Mouse (Mus musculus): ENCODE results near the gene Cdk14. TPM values are rescaled to one million over a fixed set of nuclear protein-coding genes. Genes with fewer than 3 reads are reported as not detected.

The Cdk14 gene
- polyA plus RNA-seq (2012; rRNA removed) = 0.74 and 0.82 TPM in 2 replicates

GRCm38 (mm10) chr5:5419992-5420455 is at the start of gene Cdk14:
Gene Cdk14, minus strand, starts transcription at chr5:5420312.

GRCm38 (mm10) chr5:4757902-4758301 is 662.2 kb downstream of the Cdk14 start, which contains the start of gene Fzd1:
Gene Fzd1, minus strand, starts transcription at chr5:4758035.

Other genes with a start within 250 kb of the Cdk14 start
- gene 1700015F17Rik, start 58.8 kb upstream of the Cdk14 start, polyA plus RNA-seq (2012; rRNA removed) = not detected in 2 replicates
- 5.4 and 6.4 TPM in 2 replicates for gene Cldn12, start 94.6 kb upstream of the Cdk14 start, polyA plus RNA-seq (2012; rRNA removed)
- 6.1 and 7.0 TPM in 2 replicates for gene Gtpbp10, start 139.2 kb upstream of the Cdk14 start, polyA plus RNA-seq (2012; rRNA removed)
- 0.17 and 0.18 TPM in 2 replicates for gene Gm8773, start 153.5 kb upstream of the Cdk14 start, polyA plus RNA-seq (2012; rRNA removed)
- gene Cfap69, start 243.9 kb upstream of the Cdk14 start, polyA plus RNA-seq (2012; rRNA removed) = 0.35 and 0.54 TPM in 2 replicates